Mouse (Mus musculus) heart, postnatal 36 days (tissue): ENCODE data around the gene Tpd52l1. TPM values are rescaled to one million over a fixed set of nuclear protein-coding genes. Genes with fewer than 3 reads are reported as not detected.

ENCODE experiments used
- total RNA-seq, 2 experiments: library from RNA; stranded (reverse); gene quantifications; 2 replicates each; pipeline ENCODE4 v1.2.3; 2021

The Tpd52l1 gene
- total RNA-seq, 2 experiments from 2014 or later, result 4.9 to 6.6 TPM

Other genes starting within 250 kb of the Tpd52l1 start
- gene Hddc2, start 132.6 kb downstream of the Tpd52l1 start, total RNA-seq, result 1 to 10 TPM; 7.0 to 7.2 TPM
- gene Rnf217, start 163.2 kb upstream of the Tpd52l1 start, total RNA-seq, result 1 to 10 TPM; 4.0 to 5.0 TPM